Mouse (Mus musculus) forebrain, postnatal 0 days (tissue): Measurements from ENCODE around the gene 4921507P07Rik. TPM values are rescaled to one million over a fixed set of nuclear protein-coding genes. Genes with fewer than 3 reads are reported as not detected.
"Not testable (repeated sequence)": the region's sequence is repeated elsewhere in the genome, so short reads cannot be mapped to it uniquely, and the experiment has no call there.

Source experiments
- ATAC-seq: fragments of 200-750 bp; cut with Nextera tagmentation; 2 replicates; pipeline ENCODE4 v1.8.0; 2017; ENCODE audit warnings: mild to moderate bottlenecking, moderate library complexity
- DNase-seq: peaks from one replicate; pipeline ENCODE4 v3.0.0-alpha.2; 2015
- H3K27ac ChIP-seq: fragments of 300-500 bp; sonication (generic); 2 replicates; pipeline ENCODE4 v1.5.1; 2014; ENCODE audit warnings: low read depth, mild to moderate bottlenecking, antibody characterized with exemption, low read length, moderate library complexity, mixed read lengths
- H3K27me3 ChIP-seq: fragments of 300-500 bp; sonication (generic); 2 replicates; pipeline ENCODE4 v1.6.1; 2014; ENCODE audit warnings: mild to moderate bottlenecking, low read length, mixed read lengths; ENCODE audit not compliant: insufficient read depth
- H3K36me3 ChIP-seq: fragments of 300-500 bp; sonication (generic); 2 replicates; pipeline ENCODE4 v1.6.1; 2014; ENCODE audit warnings: mild to moderate bottlenecking, moderate library complexity; ENCODE audit not compliant: insufficient read depth
- H3K4me1 ChIP-seq: fragments of 300-500 bp; sonication (generic); 2 replicates; pipeline ENCODE4 v1.6.1; 2014; ENCODE audit warnings: antibody characterized with exemption; ENCODE audit not compliant: insufficient read depth
- H3K4me2 ChIP-seq: fragments of 300-500 bp; sonication (generic); 2 replicates; pipeline ENCODE4 v1.6.1; 2014; ENCODE audit warnings: low read depth, mild to moderate bottlenecking, moderate library complexity
- H3K4me3 ChIP-seq: fragments of 300-500 bp; sonication (generic); 2 replicates; pipeline ENCODE4 v1.5.1; 2014; ENCODE audit warnings: low read depth, low read length, mixed read lengths
- H3K9ac ChIP-seq: fragments of 300-500 bp; sonication (generic); 2 replicates; pipeline ENCODE4 v1.6.1; 2014; ENCODE audit warnings: mild to moderate bottlenecking
- H3K9me3 ChIP-seq: fragments of 300-500 bp; sonication (generic); 2 replicates; pipeline ENCODE4 v1.6.1; 2016; ENCODE audit warnings: low read length
- CTCF ChIP-seq: sonication (generic); IDR thresholded peaks from 2 replicates; pipeline ENCODE4 v1.5.1; 2016; ENCODE audit warnings: antibody characterized with exemption, control low read depth, low read depth
- WGBS: fragments of 180-500 bp; shearing (Covaris S2); extraction: QIAGEN DNeasy Blood & Tissue Kit; methylation state at CpG from one replicate; pipeline ENCODE4 v1.1.7; 2014; 5-methylcytosine and 5-hydroxymethylcytosine counted together
- polyA plus RNA-seq: library from polyadenylated mRNA; unstranded; fragments of >200 nt; fragmentation: Nextera tagmentation; extraction: Ambion mirVana; gene quantifications from 2 replicates; pipeline ENCODE4 v1.2.1, GENCODE M21; 2015
- total RNA-seq: library from RNA; depleted of rRNA; stranded (reverse); fragments of >200 nt; gene quantifications from 2 replicates; pipeline ENCODE4 v1.2.3, GENCODE M21; 2014; rRNA removed

4921507P07Rik gene
- total RNA-seq (1.3 and 3.6 TPM in 2 replicates), polyA plus RNA-seq (1.8 and 2.3 TPM in 2 replicates)

DNA sequence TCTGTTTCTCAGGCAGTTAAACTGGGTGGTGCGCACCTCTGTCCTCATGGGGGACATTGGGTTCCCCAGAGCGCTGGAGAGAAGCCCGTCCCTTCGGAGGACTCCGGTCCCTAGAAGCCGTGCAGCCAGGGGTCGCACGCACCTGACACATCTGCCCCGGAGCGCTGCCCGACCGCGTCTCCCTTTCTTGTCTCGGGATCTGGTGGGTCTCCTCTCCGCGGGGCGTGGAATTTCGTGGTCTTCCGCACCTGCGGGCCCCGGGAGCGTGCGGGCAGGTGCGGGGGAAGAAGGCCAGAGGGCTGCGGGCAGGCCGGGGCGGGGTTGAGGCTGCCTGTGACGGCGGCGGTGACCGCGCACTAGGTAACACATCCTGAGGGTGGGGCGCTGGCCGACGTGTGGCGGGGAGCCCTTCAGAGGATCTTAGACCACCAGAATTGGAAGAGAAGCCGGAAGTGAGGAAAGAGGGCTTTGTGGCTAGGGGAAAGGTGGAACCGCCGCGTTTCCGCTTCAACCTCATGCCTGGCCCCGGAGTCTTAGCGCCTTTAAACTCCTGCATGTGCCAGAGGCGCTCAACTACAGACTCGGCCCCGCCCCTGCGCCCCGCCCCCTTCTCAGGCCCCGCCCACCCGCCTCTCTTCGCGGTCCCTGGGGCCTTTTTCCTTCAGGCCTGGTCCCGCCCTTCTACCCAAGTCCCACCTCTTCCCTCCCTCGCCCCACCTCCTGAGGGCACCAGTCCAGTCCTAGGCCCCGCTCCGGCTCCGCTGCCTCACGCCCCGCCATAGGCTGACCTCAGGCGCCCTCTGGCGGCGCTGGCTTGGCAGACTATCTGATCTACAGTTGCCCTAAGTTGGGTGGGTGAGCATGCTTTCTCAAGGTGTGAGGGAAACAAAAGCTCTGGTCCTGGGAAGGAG lies at the start of gene 4921507P07Rik:
Gene 4921507P07Rik, minus strand, starts transcription at position 332 of the 911 bp plus-strand sequence.
- peak; percentile 95 for ATAC-seq
- Histone ChIP-seq H3K27ac (peak within 1 kb of the TSS; percentile 54; the same call in 1 of the 2 replicates), H3K36me3 (no peaks in the 10 kb centered on the region), H3K4me3 (peak within 1 kb of the TSS; percentile 65), H3K27me3 (no peaks in the 10 kb centered on the region), H3K9me3 (no peaks in the 10 kb centered on the region), H3K9ac (peak within 1 kb of the TSS; percentile 74), H3K4me2 (peak within 1 kb of the TSS; percentile 100), H3K4me1 (no peaks in the 10 kb centered on the region)
- peak; percentile 83 for TF ChIP-seq CTCF
- peak; percentile 89 for DNase-seq
- 3% methylated on average over 60 of the region's 62 CpGs for WGBS

DNA sequence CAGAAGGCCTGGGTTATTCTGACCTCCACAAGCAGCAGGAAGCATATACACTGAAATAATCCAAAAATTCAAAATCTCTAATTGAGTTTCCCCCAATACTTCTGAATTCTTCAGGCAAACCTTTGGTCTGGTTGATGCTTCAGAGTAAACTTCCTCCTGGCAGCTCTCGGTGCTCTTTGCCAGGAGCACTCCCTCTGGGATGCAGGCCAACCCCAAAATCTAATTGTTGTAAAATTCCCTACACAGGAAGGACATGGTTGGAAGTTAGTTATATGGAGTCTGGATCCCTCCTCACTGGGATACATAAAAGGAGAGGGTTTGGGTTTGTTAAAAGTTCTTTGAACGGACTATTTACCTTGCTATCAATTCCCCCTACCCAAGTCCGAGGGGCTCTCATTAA lies 48.3 kb upstream of the 4921507P07Rik start:
- no peak for ATAC-seq
- Histone ChIP-seq H3K4me1 (peaks cover 10% of the 10 kb centered on the region; the same call in 1 of the 2 replicates), H3K36me3 (no peaks in the 10 kb centered on the region), H3K4me3 (no peak overlapping the region), H3K9me3 (no peaks in the 10 kb centered on the region), H3K27ac (no peak overlapping the region), H3K9ac (no peak overlapping the region), H3K27me3 (no peaks in the 10 kb centered on the region), H3K4me2 (no peak overlapping the region)
- DNase-seq, result no peak
- 43% methylated on average over 3 of the region's 3 CpGs for WGBS
- TF ChIP-seq CTCF, result no peak

DNA sequence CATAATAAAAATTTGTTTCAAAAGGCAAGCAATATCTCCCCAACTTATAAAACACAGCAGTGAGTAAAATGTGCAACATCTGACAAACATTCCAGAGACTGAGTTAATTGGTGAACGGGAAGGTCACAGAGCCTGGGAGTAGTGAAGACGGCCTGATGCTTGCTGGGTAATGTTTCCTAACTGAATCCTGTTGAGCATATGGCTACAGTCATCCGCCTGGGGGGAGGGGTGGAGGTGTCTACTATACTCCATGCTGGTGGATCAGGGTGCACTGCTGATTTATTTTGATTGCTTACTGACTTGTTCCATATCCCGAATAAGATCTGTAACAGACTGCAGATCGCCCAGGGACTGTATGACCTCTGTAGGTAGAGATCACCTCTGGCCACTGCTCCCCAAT lies 45.5 kb upstream of the 4921507P07Rik start:
- WGBS, result 73% methylated on average over 5 of the region's 5 CpGs
- Histone ChIP-seq H3K27ac (no peak overlapping the region), H3K9me3 (no peaks in the 10 kb centered on the region), H3K27me3 (no peaks in the 10 kb centered on the region), H3K4me1 (peaks cover 10% of the 10 kb centered on the region; the same call in 1 of the 2 replicates), H3K4me2 (no peak overlapping the region), H3K9ac (no peak overlapping the region), H3K36me3 (no peaks in the 10 kb centered on the region), H3K4me3 (no peak overlapping the region)
- no peak for TF ChIP-seq CTCF
- ATAC-seq (no peak), DNase-seq (no peak)

DNA sequence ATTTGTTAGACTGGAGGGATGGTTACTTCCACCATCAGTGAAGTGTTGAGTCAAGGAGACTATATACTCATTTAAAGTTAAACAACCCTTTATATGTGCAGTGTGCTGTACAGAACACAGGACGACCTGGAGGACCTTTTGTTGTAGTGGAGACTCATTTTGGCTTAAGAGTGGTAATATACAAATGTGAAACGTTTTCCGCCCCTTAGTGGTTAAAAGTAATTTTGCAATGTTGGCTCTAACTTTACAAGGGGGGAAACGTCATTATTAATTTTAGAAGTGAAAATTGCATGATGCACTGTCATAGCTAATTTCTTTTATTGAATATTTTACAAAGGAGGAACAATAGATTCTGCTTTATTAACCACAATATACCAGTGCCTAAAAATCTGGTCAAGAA lies 43.9 kb upstream of the 4921507P07Rik start:
- Histone ChIP-seq H3K36me3 (no peaks in the 10 kb centered on the region), H3K4me1 (peaks cover 10% of the 10 kb centered on the region; the same call in 1 of the 2 replicates), H3K27ac (no peak overlapping the region), H3K27me3 (no peaks in the 10 kb centered on the region), H3K9me3 (no peaks in the 10 kb centered on the region), H3K9ac (no peak overlapping the region), H3K4me3 (no peak overlapping the region), H3K4me2 (no peak overlapping the region)
- WGBS, result 72% methylated on average over 4 of the region's 4 CpGs
- no peak for DNase-seq
- no peak for ATAC-seq
- TF ChIP-seq CTCF, result no peak

DNA sequence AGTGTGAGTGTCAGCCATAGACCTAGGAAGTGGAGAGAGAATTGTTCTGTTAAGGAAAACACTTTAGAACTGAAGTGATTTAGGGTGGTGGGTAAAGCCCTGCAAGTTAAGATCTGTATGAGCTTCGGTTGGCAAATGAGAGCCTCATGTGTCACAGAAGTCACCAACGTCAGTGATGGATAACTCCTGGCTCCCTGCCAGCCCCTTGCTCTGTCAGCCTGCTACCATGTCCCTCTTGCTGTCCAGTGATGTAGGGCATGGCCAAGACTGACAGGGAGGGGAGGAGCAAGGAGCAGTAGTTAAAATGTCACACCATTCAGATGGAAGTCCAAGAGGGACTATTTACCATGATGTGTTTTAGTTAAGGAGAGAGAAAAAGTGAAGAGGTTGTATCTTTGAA lies 43.2 kb upstream of the 4921507P07Rik start:
- no peaks in the 10 kb centered on the region for H3K36me3 ChIP-seq
- no peak for TF ChIP-seq CTCF
- no peak overlapping the region for H3K9ac ChIP-seq
- no peak overlapping the region for H3K27ac ChIP-seq
- WGBS, result 57% methylated on average over 2 of the region's 2 CpGs
- ATAC-seq (no peak), DNase-seq (no peak)
- peaks cover 10% of the 10 kb centered on the region; the same call in 1 of the 2 replicates for H3K4me1 ChIP-seq
- no peaks in the 10 kb centered on the region for H3K27me3 ChIP-seq
- H3K9me3 ChIP-seq, result no peaks in the 10 kb centered on the region
- no peak overlapping the region for H3K4me3 ChIP-seq
- no peak overlapping the region for H3K4me2 ChIP-seq

DNA sequence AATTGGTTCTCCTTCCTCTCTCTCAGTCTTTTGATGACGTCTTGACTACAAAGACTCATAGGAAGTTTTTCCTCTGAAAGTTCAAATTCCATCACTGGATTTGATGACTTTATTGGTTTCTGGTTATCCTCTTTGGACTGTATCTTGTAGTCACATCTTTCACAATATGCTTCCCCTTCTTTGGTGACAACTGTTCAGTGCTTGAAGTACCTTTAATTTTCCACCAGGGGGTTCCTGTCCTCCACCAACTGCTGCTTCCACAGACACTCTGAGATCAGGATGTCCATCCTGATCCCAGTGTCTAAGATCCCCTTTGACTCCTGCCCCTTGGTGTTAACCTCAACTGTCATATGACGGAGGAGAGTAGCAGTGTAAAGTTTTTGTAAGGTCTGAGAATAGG lies 29.7 kb upstream of the 4921507P07Rik start:
- DNase-seq, H3K4me3 ChIP-seq, H3K4me2 ChIP-seq, H3K36me3 ChIP-seq, H3K27me3 ChIP-seq, H3K9me3 ChIP-seq, H3K4me1 ChIP-seq, H3K27ac ChIP-seq, ATAC-seq, H3K9ac ChIP-seq: not testable (repeated sequence)
- 66% methylated on average over 2 of the region's 2 CpGs for WGBS

DNA sequence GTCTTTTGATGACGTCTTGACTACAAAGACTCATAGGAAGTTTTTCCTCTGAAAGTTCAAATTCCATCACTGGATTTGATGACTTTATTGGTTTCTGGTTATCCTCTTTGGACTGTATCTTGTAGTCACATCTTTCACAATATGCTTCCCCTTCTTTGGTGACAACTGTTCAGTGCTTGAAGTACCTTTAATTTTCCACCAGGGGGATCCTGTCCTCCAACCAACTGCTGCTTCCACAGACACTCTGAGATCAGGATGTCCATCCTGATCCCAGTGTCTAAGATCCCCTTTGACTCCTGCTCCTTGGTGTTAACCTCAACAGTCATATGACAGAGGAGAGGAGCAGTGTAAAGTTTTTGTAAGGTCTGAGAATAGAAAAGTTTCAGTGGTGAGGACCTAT lies 21.8 kb upstream of the 4921507P07Rik start:
- ATAC-seq, H3K27me3 ChIP-seq, H3K27ac ChIP-seq, H3K4me2 ChIP-seq, H3K4me1 ChIP-seq, DNase-seq, H3K9ac ChIP-seq, H3K9me3 ChIP-seq, H3K36me3 ChIP-seq, H3K4me3 ChIP-seq: not testable (repeated sequence)
- peak; percentile 23; the same call in 1 of the 2 replicates for TF ChIP-seq CTCF
- WGBS, result 93% methylated on average over 1 of the region's 1 CpGs
